Mouse (Mus musculus) forebrain, embryonic 14.5 days (tissue): ENCODE data around the gene Dnaaf5. TPM values are rescaled to one million over a fixed set of nuclear protein-coding genes. Genes with fewer than 3 reads are reported as not detected.

Experiments used
- ATAC-seq: fragments of 200-750 bp; cut with Nextera tagmentation; 2 replicates; pipeline ENCODE4 v1.8.0; 2017; ENCODE audit warnings: mild to moderate bottlenecking, moderate library complexity
- DNase-seq: peaks from one replicate; pipeline ENCODE4 v3.0.0-alpha.2; 2015; ENCODE audit warnings: low spot score
- H3K27ac ChIP-seq: fragments of 300-500 bp; sonication (generic); 2 replicates; pipeline ENCODE4 v1.5.1; 2014; ENCODE audit warnings: low read depth, mild to moderate bottlenecking, control low read depth, low read length, moderate library complexity
- H3K27me3 ChIP-seq: fragments of 300-500 bp; sonication (generic); replicated peaks from 2 replicates; pipeline ENCODE4 v1.6.1; 2014; ENCODE audit warnings: low read length, control low read depth, mixed read lengths; ENCODE audit not compliant: control insufficient read depth, insufficient read depth
- H3K36me3 ChIP-seq: fragments of 300-500 bp; sonication (generic); 2 replicates; pipeline ENCODE4 v1.6.1; 2014; ENCODE audit warnings: low read length, control low read depth; ENCODE audit not compliant: control insufficient read depth, insufficient read depth
- H3K4me1 ChIP-seq: fragments of 300-500 bp; sonication (generic); 2 replicates; pipeline ENCODE4 v1.6.1; 2014; ENCODE audit warnings: antibody characterized with exemption, low read length, control low read depth; ENCODE audit not compliant: control insufficient read depth, insufficient read depth
- H3K4me2 ChIP-seq: fragments of 300-500 bp; sonication (generic); 2 replicates; pipeline ENCODE4 v1.6.1; 2014; ENCODE audit warnings: mild to moderate bottlenecking, control low read depth, low read length
- H3K4me3 ChIP-seq: fragments of 300-500 bp; sonication (generic); 2 replicates; pipeline ENCODE4 v1.5.1; 2014; ENCODE audit warnings: low read depth, low read length, control low read depth
- H3K9ac ChIP-seq: fragments of 300-500 bp; sonication (generic); 2 replicates; pipeline ENCODE4 v1.6.1; 2014; ENCODE audit warnings: mild to moderate bottlenecking, low read length, control low read depth, moderate library complexity
- H3K9me3 ChIP-seq: fragments of 300-500 bp; sonication (generic); replicated peaks from 2 replicates; pipeline ENCODE4 v1.6.1; 2016; ENCODE audit warnings: low read length, control low read depth, mixed read lengths; ENCODE audit not compliant: control insufficient read depth
- WGBS: fragments of 180-500 bp; shearing (Covaris S2); extraction: QIAGEN DNeasy Blood & Tissue Kit; methylation state at CpG from one replicate; pipeline ENCODE4 v1.1.7; 2014; 5-methylcytosine and 5-hydroxymethylcytosine counted together
- polyA plus RNA-seq: library from polyadenylated mRNA; unstranded; fragments of >200 nt; fragmentation: Nextera tagmentation; extraction: Ambion mirVana; gene quantifications from 2 replicates; pipeline ENCODE4 v1.2.1, GENCODE M21; 2014

Dnaaf5 gene
- polyA plus RNA-seq, 1 experiment from 2014 or later = 2.5 TPM

DNA sequence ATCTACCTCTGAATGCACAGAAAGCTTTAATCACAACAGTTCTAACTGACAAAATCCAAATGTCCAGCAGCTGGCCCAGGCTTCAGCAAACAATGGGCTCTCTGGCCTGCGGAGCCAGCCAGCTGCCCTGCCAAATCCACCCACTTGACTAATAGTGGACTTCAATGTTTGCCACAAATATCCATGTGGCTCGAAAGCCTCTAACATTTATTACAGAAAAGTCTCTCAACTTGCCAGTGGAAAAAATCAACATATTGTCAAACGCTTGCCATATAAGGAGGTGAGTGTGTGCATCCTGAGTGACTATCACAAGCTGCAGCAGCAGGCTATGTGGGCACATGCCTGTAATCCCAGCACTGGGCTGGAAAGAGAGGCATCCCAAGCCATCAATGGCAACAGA lies 48.8 kb downstream of the Dnaaf5 start:
- 87% methylated on average over 3 of the region's 3 CpGs for WGBS
- DNase-seq (no peak), ATAC-seq (no peak)
- H3K9ac ChIP-seq = no peak overlapping the region
- H3K27ac ChIP-seq = no peak overlapping the region
- H3K9me3 ChIP-seq = no peaks in the 10 kb centered on the region
- no peaks in the 10 kb centered on the region for H3K27me3 ChIP-seq
- H3K36me3 ChIP-seq = no peaks in the 10 kb centered on the region; the same call in 1 of the 2 replicates
- peaks cover 15% of the 10 kb centered on the region for H3K4me1 ChIP-seq
- no peak overlapping the region for H3K4me3 ChIP-seq
- no peak overlapping the region for H3K4me2 ChIP-seq

DNA sequence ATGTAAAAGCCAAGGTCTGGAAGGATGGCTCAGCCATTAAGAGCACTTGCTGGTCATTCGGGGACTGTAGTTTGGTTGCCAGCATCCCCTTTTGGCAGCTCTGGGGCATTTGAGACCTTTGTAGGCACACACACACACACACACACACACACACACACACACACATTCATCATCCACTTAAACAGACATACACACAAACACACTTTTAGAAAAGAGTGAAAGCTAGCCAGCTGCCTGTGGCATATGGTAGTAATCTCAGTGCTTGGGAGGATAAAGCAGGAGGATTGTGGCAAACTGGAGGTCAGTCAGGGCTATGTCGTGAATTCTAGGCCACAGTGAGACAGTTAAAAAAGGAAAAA lies 49.6 kb downstream of the Dnaaf5 start:
- Histone ChIP-seq H3K4me1 (peaks cover 15% of the 10 kb centered on the region), H3K9me3 (no peaks in the 10 kb centered on the region), H3K27ac (peak overlapping the region; percentile 75), H3K4me3 (peak overlapping the region; percentile 90), H3K36me3 (no peaks in the 10 kb centered on the region; the same call in 1 of the 2 replicates), H3K27me3 (no peaks in the 10 kb centered on the region), H3K9ac (peak overlapping the region; percentile 65), H3K4me2 (peak overlapping the region; percentile 86)
- no peak for DNase-seq
- ATAC-seq = no peak
- 40% methylated on average over 2 of the region's 2 CpGs for WGBS

DNA sequence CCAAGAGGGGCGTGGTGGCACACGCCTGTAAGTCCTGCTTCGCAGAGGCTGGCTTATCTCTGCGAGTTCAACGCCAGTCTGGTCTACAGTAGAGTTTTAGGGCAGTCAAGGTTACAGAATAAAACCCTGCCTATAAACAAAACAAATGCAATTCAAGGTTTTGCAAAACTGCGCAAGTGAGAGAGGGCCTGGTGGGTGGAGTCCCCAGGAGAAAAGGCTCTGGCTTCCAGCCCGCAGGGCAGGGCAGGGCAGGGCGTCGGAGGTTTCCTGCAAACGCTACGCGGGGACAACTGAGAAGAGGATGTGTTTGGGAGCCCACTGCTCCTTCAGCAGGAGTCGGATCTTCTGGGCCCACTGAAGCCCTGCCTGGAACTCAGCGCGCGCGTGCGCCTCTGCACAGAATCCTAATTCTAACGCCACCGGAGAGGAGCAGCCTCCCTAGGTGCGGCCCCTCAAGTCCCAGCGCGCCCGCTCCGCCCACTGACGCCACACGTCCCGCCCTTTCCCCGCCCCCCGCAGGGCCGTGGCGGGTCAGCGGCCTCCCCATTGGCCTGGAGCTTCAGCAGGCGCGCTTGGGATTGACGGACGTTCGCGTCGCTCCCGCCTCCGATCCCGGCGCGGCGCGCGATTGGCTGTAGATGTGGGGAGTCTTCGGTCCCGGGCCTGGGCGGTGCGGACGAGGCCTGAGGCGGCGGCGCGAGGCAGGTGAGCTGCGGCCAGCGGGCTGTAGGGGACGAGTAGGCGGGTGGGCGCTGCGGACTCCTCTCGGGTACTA lies 50.2 kb downstream of the Dnaaf5 start, which contains the start of gene Sun1:
Gene Sun1 (plus strand): TSS at position 643 of the 775 bp plus-strand sequence.
- ATAC-seq (peak; percentile 99), DNase-seq (peak; percentile 98)
- Histone ChIP-seq H3K9me3 (no peaks in the 10 kb centered on the region), H3K27me3 (no peaks in the 10 kb centered on the region), H3K36me3 (no peaks in the 10 kb centered on the region; the same call in none of the 2 replicates), H3K9ac (peak within 1 kb of the TSS; percentile 88), H3K27ac (peak within 1 kb of the TSS; percentile 75), H3K4me1 (peaks cover 15% of the 10 kb centered on the region), H3K4me2 (peak within 1 kb of the TSS; percentile 86), H3K4me3 (peak within 1 kb of the TSS; percentile 90)
- WGBS = under 1% methylated on average over 58 of the region's 64 CpGs

DNA sequence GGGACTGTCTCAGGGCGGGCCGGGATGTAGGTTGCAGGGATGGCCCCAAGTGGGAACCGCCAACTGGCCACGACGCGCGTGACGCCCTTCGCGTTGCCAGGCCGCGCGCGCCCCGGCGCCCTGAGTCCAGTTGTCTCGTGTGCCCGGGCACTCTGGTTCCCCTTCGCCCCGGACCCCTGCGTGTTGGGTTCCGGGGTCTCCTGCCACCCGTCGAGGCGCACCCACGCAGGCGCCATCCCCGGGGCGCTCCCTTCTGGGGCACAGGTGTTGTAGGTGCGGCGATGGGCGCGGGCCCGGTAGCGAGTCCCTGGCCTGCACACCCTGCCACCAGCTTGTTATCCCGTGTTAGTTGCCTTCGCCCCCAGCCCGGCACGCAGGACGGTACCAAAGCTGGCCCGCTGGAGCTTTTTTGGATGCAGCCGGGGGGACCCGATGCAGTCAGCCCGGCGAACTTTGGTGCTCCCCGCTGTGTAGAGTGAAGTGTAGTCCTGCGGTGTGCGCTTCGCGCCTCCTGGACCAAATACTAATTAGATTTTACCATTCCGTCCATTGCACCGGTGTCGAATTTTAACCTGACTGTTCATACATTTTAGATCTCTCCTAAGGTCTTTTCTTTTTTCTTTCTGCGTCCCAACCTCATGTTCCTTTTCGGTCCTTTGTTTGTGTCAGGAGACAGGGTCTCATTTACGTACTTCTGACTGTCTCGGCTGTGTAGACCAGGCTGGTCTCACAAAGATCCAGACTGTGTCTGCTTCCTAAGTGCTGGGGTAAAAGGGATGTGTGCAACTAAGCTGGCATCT lies 50.9 kb downstream of the Dnaaf5 start:
- peaks cover 15% of the 10 kb centered on the region for H3K4me1 ChIP-seq
- DNase-seq = peak; percentile 8
- peak overlapping the region; percentile 88 for H3K9ac ChIP-seq
- no peak overlapping the region for H3K27ac ChIP-seq
- WGBS = under 1% methylated on average over 56 of the region's 57 CpGs
- H3K36me3 ChIP-seq = no peaks in the 10 kb centered on the region; the same call in none of the 2 replicates
- peak; percentile 8; the same call in 1 of the 2 replicates for ATAC-seq
- H3K27me3 ChIP-seq = no peaks in the 10 kb centered on the region
- peak overlapping the region; percentile 86 for H3K4me2 ChIP-seq
- peak overlapping the region; percentile 90 for H3K4me3 ChIP-seq
- no peaks in the 10 kb centered on the region for H3K9me3 ChIP-seq

DNA sequence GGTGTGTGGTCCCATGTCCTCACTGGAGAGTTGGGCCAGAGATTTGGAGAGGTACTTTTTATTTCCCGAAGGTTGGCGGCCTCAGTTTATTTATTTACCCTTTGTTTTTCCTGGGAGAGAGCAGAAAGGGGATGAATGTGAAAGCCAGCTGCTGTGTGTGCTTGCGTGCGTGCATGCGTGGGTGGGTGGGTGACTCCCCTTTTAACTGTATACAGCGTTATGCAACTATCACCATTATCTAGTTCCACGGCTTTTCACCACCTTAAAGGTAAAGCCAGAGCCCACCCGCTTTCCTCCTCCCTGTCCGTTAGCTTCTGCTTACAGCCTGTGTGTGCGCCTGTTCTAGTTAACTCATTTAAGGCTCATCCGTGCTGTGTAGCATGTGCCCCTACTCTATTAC lies 52.1 kb downstream of the Dnaaf5 start:
- H3K36me3 ChIP-seq = no peaks in the 10 kb centered on the region; the same call in none of the 2 replicates
- H3K4me2 ChIP-seq = peak overlapping the region; percentile 86
- DNase-seq = no peak
- H3K27me3 ChIP-seq = no peaks in the 10 kb centered on the region
- WGBS = 71% methylated on average over 11 of the region's 11 CpGs
- peaks cover 15% of the 10 kb centered on the region for H3K4me1 ChIP-seq
- ATAC-seq = no peak
- H3K9me3 ChIP-seq = no peaks in the 10 kb centered on the region
- H3K4me3 ChIP-seq = peak overlapping the region; percentile 90
- peak overlapping the region; percentile 88; the same call in 1 of the 2 replicates for H3K9ac ChIP-seq
- no peak overlapping the region for H3K27ac ChIP-seq

DNA sequence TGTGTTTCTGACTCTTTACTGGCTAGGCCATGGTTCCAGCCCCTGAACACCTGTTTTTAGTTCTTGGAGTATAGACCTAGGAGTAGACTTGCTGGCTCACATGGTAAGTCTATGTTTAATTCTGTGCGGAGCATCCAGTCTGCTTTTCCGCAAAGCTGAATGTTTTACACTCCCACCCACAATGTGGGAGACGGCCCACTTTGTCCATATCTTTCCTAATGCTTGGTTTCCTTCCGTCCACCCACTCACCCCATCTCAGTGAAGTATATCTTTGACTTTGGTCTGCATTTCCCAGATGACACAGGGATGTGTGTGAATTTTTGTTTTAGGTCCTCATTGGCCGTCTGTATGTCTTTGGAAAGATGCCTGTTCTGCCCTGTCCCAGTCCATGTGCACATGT lies 53.3 kb downstream of the Dnaaf5 start:
- no peak for ATAC-seq
- peaks cover 15% of the 10 kb centered on the region for H3K4me1 ChIP-seq
- 91% methylated on average over 5 of the region's 5 CpGs for WGBS

DNA sequence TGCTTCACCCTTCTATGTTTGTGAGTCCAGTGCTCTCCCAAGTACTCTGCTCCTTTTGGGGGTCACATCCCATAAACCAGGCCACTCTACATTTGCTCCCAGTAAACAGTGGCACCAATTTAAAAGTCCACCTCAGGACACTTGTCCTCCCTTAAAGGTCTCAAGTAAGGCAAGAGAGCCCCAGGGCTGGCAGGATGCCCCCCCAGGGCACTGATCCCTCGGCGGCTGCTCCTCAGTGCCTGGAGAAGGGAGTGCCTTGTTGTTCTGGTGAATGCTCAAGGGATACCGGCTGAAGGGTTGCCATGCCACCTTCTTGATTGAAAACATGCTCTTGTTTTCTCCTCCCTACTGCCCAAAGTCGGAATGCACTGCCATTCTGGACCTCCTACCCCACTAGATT lies 56.1 kb downstream of the Dnaaf5 start:
- Histone ChIP-seq H3K4me1 (peaks cover 12% of the 10 kb centered on the region), H3K36me3 (peaks cover 6% of the 10 kb centered on the region), H3K4me2 (no peak overlapping the region), H3K27ac (no peak overlapping the region), H3K9ac (no peak overlapping the region), H3K9me3 (no peaks in the 10 kb centered on the region), H3K27me3 (no peaks in the 10 kb centered on the region), H3K4me3 (no peak overlapping the region)
- DNase-seq (no peak), ATAC-seq (no peak)
- WGBS = 66% methylated on average over 4 of the region's 4 CpGs

More for the DNA sequence above, 53.3 kb downstream of the Dnaaf5 start:
- Histone ChIP-seq H3K4me2 (no peak overlapping the region), H3K27ac (no peak overlapping the region), H3K36me3 (no peaks in the 10 kb centered on the region; the same call in none of the 2 replicates), H3K9me3 (no peaks in the 10 kb centered on the region), H3K27me3 (no peaks in the 10 kb centered on the region), H3K9ac (no peak overlapping the region), H3K4me3 (no peak overlapping the region)
- no peak for DNase-seq

DNA sequence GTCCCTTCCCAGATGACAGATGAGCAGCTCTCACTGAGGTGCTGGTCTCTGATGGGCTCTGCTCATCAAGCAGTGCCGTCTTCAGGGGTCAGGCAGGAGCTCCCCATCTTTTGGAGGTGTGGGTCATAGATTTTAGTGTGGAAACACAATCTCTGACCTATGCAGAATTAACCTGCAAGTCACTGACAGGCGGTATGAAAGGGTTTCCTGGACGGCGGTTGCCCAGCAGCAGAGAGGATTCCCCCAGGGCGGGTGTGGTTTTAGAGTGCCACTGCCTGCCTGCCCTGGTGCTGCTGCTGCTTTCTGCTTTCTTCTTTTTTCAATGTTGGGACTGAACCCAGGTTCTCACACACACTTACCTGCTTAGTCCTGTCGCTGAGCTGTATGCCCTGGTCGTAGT lies 56.5 kb downstream of the Dnaaf5 start:
- ATAC-seq = no peak
- no peak overlapping the region for H3K4me2 ChIP-seq
- H3K4me3 ChIP-seq = no peak overlapping the region
- H3K4me1 ChIP-seq = peaks cover 8% of the 10 kb centered on the region
- no peaks in the 10 kb centered on the region for H3K27me3 ChIP-seq
- H3K36me3 ChIP-seq = peaks cover 6% of the 10 kb centered on the region
- H3K27ac ChIP-seq = no peak overlapping the region
- DNase-seq = no peak
- H3K9me3 ChIP-seq = no peaks in the 10 kb centered on the region
- no peak overlapping the region for H3K9ac ChIP-seq
- WGBS = 80% methylated on average over 7 of the region's 7 CpGs
